Mouse (Mus musculus): ENCODE results near the gene Xrcc1. TPM values are rescaled to one million over a fixed set of nuclear protein-coding genes. Genes with fewer than 3 reads are reported as not detected.

The Xrcc1 gene
- total RNA-seq, 2 experiments from 2014 or later: 23.8 to 26.3 TPM

DNA sequence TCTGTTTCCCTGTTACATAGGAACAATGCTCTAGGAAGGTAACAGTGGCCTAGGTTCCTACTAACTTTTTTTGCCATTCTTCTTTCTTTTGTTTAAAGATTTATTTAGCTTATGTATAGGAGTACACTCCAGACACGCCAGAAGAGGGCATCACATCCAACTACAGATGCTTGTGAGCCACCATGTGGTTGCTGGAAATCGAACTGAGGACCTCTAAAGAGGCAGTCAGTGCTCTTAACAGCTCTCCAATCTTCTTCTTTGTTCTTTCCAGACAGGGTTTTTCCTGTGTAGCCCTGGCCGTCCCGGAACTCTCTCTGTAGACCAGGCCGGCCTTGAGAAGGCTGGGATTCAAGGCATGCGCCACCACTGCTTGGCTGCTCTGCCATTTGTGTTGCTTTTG is 21.1 kb upstream of the Xrcc1 start:
- no peak for DNase-seq
- intact Hi-C loops (cut with DNase I): no loop called here

DNA sequence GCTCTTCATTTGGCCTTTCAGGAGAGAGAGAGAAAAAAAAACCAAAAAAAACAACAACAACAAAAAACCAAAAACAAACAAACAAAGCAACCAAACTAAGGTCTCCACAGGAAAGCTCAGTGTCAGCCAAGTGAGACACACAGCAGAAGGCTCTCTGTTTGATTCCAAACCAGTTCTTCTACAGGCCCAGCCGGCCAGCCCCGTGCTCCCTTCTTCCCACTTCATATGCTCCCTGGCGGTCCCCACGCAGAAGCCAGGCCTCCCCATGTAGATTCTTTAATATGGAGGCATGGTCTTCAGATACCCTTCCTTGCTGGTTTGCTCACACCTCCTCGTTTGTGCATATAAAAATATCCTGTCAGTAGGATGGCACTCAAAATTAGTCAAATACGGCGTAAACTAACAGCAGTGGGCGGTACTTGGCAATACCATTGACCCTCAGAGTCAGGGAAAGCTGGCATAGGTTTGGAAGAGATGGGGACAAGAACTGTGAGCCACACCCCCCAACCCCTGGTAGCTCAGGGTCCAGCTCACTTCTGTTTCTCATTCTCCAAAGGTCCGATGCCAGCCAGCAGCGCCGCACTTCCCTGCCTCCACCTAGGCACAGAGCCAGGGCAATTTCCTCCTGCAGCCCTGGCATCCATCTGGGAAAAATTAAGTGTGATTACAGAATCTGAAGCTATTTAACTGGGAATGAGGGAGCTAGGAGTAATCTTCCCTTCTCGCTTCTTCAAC is 20.2 kb upstream of the Xrcc1 start:
- intact Hi-C loops (cut with DNase I): no loop called here
- DNase-seq: no peak

DNA sequence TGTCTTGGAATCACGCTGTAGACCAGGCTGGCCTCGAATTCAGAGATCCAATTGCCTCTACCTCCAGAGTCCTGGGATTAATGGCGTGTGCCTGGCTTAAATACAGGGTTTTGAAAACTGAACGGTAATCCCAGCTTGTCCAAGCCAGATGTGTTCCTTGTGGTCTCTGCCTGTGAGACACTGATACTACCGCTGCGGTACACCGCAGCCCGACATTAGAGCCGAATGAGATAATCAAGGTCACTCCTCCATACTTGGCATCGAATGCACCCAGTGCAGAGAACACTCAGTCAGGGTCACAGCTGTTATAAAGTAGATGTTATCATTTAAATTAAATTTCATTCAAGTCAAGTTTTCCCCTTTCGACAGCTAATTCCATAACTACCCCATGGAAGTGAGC is 17.2 kb upstream of the Xrcc1 start:
- intact Hi-C loops (cut with DNase I): no loop called here
- no peak for DNase-seq

DNA sequence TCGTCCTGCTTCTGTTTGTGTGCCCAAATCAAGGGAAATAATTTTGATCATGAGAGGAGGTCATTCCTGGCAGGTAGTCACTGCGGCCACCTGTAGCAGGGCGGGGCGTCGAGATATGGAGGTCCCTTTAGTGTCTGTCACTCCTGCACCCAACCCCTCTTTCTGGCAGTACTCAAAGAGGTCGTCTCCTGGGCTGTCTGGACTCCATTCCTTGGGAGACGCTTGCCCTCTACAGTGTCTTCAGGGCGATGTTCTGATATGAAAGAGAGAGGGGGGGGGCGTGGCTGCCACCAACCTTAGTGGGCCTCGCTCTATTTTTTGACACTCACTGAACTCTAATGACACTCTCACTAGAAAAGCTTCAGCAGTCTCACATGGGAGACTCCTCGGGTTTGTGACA is 16.5 kb upstream of the Xrcc1 start:
- intact Hi-C loops (cut with DNase I): no loop called here

DNA sequence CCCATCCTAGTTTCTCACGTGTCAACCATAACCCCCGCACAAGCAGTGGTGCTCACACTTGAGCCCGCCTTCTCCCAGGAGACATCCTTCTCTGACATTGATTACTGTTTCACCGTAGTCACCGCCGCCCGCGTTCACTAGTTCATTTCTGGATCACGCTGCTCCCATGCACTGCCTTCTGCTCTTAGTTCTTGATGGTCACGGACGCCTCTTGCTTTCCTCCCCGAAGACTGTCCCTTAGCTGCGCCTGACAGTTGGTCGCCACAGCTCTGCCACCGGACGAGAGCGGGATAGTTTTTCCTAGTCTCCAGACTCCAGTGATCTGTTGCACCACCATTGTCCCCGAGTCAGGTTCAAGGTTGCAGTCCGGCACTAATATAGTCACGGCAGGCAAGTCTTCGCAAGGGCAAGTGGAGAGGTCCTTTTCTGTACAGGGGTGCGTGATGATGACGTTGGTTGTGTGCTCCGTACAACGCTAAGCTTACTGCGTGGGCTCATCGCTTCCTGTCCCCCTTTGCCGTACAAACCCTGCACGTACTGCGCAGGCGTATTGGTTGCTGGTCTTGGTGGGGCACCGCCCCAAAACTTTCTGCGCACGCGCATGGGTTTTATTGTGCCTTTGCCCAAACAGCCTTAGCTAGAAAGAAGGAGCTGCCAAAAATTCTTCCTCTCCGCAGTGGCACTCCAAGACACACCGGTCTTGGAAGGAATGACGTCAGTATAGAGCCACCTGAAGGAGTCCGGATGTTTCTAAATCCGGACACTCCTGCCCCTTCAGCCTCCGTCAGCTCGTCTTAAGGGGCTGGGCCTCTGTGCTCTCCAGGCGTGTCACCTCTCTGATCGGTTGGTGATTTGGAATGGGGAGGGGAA is 15.8 kb upstream of the Xrcc1 start, which contains the start of gene Irgq:
Irgq (plus strand) TSS at position 628 of the 870 bp plus-strand sequence.
- intact Hi-C loops (cut with DNase I): loop anchor here (1.0 kb wide), 2 partner anchors 17 to 23 kb away; partner anchors contain the start of gene Zfp428

More for the DNA sequence above, 16.5 kb upstream of the Xrcc1 start:
- DNase-seq: no peak

DNA sequence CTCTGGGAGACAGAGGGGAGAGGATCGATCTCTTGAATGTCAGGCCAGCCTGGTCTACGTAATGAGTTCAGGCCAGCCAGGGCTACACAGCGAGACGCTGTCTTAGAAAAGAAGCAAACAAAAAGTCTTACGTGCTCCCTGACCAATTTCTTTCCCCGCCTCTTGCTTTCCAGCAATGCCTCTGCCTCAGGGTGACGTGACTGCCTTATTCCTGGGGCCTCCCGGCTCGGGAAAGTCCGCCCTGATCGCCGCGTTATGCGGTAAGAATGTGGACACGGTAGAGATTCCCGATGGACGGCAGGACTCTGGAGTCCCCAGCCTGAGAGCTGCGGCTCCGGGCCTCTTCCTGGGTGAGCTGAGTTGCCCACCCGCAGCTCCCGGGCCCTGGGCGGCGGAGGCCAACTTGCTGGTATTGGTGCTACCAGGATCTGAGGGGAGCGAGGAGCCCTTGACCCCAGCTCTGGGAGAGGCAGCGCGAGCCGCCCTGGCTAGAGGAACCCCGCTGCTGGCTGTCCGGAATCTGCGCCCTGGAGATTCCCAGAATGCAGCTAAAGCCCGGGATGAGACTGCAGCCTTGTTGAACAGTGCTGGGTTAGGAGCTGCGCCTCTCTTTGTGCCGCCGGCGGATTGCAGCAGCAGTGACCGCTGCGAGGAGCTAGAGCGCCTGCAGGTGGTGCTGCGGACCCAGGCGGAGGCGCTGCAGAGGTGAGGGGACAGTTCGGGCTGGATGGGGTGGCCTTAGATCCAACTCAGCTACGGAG is 14.7 kb upstream of the Xrcc1 start:
- peak; percentile 74 to 83 for DNase-seq
- intact Hi-C loops (cut with DNase I): no loop called here

More for the DNA sequence above, 15.8 kb upstream of the Xrcc1 start, which contains the start of gene Irgq:
- peak; percentile 99 for DNase-seq

DNA sequence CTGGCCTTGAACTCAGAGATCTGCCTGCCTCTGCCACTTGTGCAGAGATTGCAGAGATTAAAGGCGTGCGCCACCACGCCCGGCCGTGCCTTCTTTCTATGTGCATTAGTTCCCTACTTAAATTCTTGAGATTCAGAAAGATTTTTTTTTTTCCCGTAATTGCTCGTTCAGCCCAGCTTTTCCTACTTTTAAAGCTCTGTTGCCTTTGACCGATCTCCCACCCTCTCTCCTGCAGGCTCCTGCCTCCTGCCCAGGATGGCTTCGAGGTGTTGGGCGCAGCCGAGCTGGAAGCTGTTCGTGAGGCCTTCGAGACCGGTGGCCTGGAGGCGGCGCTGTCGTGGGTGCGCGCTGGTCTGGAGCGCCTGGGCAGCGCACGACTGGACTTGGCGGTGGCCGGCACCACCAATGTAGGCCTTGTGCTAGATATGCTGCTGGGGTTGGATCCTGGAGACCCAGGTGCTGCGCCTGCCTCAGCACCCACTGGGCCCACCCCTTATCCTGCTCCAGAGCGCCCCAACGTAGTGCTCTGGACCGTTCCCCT is 13.0 kb upstream of the Xrcc1 start:
- intact Hi-C loops (cut with DNase I): no loop called here
- no peak for DNase-seq

DNA sequence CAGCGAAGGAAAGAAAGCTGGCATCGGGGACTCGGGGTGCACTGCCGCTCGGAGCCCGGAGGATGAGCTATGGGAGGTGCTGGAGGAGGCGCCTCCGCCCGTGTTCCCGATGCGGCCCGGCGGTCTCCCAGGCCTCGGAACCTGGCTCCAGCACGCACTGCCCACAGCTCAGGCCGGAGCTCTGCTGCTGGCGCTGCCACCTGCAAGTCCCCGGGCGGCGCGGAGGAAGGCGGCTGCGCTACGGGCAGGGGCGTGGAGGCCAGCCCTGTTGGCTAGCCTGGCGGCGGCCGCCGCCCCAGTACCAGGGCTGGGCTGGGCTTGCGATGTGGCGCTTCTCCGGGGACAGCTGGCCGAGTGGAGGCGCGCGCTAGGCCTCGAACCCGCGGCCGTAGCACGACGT is 12.3 kb upstream of the Xrcc1 start:
- DNase-seq: no peak
- intact Hi-C loops (cut with DNase I): no loop called here

DNA sequence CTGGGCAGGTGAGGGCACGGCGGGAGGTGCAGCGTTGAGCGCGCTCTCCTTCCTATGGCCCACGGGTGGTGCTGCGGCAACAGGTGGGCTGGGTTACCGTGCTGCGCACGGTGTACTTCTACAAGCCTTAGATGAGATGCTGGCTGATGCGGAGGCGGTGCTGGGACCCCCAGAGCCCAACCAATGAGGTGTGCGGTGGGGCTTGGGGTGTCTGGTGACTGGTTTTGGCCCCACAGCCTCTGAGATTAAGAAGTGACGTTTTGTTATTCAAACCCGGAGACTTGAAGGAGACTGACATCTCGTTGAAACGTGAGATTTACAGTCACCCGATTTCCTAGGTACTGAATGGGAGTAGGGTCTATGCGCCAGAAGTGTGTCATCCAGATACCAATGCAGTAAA is 11.8 kb upstream of the Xrcc1 start:
- intact Hi-C loops (cut with DNase I): no loop called here

DNA sequence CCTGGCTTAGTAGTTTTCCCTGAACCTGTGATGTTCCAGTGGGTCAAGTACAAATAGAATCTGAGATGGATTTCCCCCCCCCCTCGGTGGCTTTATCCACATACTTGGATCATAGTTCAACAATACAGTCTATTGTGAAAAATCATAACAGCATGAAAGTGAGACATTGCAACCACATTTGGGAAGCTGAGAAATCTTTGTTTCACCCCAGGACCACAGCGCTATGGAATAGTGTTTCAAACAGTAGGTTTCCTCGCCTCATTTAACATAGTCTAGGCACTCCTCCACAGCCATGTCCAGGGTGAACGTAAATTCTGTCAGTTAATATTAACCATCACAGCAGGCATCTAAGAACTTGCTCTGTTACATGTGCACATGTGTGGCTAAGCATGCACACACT is 9.0 kb upstream of the Xrcc1 start:
- intact Hi-C loops (cut with DNase I): no loop called here
- no peak for DNase-seq

More for the DNA sequence above, 11.8 kb upstream of the Xrcc1 start:
- no peak for DNase-seq

DNA sequence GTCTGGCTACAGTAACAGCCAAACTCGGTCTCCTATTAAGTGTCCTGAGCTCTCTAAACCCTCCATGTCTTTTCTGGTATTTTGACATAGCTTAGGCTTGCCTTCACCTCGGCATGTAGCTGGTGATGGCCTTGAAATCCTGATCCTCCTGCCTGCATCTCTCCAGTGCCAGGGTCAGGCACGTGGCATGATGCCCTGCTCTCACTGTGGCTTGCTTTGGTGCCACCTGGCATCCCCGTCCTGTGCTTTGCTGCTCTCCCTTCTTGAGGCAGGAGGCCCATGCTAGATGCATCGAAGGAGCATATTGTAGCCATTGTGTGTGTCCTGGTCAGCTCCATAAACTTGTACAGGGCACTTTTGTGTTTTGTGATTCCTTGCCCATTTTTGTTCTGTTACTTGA is 8.5 kb upstream of the Xrcc1 start:
- DNase-seq: no peak
- intact Hi-C loops (cut with DNase I): no loop called here

DNA sequence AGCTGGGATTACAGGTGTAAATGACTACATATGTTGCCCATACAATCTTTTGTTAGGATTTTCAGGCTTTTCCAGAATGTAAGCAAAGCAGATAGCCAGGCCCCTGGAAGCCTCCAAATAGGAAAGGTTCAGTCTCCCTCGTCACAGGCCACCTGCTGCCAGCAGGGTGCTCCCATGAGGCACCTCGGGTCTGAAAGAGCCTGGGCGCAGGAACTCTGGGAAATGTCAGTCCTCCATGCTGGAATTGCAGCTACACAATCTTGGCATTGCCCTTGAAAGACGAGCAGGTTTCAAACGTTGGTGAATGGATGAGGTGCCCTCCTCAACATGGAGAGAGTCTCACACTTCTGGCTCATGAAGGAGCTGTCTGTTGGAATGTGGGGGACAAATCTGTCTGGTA is 7.9 kb upstream of the Xrcc1 start:
- intact Hi-C loops (cut with DNase I): no loop called here
- peak in 1 of 2 experiments; percentile 45 for DNase-seq

DNA sequence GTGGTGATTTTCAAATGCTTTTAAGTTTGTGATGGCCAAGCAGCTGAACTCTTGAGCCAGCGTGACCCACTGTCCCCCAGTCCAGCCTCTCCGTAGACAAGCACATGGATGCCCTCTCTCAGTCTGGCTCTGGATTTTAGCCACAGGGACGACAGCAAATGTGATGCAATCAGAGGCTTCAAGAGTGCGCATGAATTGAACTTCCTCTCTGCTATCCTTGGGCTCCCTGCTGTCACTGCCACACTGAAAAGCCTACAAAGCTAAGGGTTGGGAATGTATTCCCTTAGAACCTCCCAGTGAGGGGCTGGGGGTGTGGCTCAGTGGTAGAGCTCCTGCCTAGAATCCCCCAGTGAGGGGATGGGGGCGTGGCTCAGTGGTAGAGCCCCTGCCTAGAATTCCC is 7.4 kb upstream of the Xrcc1 start:
- no peak for DNase-seq
- intact Hi-C loops (cut with DNase I): no loop called here

DNA sequence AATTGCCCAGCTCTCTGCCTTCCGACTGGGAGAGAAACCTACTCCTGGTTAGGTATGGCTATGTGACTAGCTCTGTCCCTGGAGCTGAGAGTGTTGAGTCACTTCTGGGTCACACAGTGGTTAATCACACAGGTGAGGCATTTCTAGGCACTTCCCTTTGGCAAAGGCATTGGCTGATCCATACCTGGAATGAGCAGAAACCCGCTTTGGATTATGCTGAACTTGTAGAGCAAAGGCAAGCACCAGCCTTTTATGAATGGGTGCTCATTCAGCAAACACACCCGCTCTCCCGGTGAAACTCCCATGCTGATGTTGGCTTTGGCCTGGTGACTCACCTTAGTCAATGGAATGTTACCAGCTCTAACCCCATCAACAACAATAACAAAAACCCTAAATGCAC is 6.4 kb upstream of the Xrcc1 start:
- intact Hi-C loops (cut with DNase I): no loop called here
- DNase-seq: no peak

DNA sequence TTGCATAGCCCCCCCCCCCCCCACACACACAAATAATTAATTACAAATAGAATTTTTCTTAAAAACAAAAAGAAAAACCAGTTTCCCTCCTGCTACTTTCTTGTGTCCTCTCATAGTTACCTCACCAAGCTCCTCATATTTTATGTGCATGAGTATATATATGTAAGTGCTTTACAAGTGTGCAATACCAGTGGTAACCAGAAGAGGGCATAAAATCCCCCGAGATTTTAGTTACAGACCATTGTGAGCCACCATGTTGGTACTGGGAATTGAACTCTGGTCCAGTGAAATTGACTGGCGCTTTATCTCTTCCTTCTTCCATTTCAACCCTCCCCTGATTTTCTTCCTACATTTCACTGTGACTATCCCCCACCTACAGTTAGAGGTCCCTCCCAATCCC is 1.6 kb upstream of the Xrcc1 start:
- intact Hi-C loops (cut with DNase I): no loop called here

DNA sequence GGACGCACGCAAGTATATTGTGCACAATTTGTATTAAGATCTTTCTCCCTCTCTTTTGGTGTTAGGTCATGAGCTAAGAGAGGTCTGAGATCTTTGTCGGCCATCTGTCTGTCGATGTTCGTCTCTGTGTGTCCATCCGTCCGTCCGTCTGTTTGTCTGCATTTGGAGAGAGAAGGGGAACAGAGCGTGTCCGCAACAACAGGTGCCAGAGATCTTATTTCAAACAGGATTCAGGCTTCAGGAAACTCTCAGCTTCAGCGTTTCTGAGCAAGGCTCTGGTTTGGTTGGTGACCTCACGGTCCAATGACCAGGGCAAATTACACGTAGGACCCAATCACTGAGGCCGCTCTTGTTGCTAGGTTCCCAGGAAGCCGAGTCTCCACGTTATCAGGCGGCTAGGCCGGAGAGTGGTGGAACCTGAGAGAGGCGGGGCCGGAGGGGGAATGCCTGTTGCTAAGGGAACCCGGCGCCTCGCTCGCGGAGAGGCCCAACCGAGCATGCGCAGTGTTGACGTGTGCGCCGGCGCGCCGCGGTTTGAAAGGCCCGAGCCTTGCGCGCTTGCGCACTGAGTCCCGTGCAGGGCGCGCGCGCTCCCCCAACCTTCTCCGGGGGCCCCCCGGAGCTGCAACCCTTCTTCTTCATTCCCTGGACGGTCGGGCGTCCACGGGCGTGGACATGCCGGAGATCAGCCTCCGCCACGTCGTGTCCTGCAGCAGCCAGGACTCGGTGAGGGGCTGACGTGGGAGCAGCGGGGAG is 723 bp downstream of the Xrcc1 start:
- intact Hi-C loops (cut with DNase I): loop anchor here (1.0 to 5.0 kb wide), 2 partner anchors 17 to 45 kb away; partner anchors contain the start of gene Irgq
- peak; percentile 99 for DNase-seq

More for the DNA sequence above, 1.6 kb upstream of the Xrcc1 start:
- no peak for DNase-seq

DNA sequence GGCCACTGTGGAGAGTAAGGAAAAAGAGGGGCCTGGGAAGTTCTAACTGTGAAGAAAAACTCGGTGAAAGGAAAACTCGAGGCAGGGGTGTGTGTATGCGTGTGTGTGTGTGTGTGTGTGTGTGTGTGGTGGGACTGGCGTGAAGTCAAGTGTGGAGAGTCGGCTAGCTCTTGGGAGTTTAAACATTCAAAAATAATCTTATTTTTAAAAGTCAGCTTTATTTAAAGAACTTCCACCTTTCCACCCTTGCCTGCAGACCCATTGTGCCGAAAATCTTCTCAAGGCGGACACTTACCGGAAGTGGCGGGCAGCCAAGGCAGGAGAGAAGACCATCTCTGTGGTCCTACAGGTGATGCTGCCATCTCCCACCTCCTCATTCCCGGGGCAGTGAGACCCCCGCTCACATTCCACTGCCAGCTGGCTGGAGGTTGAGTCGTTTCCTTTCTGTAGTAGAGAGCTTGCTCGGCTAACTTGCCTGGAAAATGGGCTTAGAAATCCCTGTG is 1.5 kb downstream of the Xrcc1 start:
- no peak for DNase-seq
- intact Hi-C loops (cut with DNase I): loop anchor here (1.0 to 5.0 kb wide), 2 partner anchors 17 to 45 kb away; partner anchors contain the start of gene Irgq

DNA sequence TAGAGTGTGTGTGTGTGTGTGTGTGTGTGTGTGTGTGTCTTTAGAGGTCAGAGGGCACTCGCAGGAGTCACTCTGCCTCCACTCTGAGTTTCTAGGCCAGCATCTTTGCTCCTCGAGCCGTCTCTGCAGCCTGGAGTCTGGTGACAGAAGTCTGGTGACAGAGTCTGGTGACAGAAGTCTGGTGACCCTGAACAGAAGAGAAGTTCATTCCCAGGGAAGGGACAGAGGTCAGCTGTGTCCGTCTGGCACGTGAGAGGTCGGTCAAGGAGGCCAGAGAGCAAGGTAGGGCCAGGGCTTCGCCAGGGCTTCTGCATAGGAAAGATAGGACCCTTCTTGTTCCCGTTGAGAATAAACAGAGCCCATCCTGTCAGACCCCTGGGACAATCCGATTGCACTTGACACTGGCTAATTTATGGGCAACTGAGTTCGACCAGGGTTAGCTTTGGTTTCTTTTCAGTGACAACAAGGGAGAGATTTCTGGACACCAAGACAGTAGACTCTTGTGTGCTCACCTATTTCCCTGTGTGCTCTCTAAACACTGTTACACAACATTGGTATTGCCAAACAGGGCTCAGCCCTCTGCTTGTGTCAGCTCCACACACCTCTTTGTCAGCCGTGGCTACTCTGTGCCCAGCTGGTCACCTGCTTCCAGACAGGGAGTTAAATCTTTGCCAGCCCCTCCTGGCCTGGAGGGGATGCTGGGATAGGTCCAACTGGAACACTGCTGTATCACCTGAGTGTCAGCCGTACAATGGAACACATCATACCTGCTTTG is 6.1 kb downstream of the Xrcc1 start:
- no peak for DNase-seq
- intact Hi-C loops (cut with DNase I): no loop called here

DNA sequence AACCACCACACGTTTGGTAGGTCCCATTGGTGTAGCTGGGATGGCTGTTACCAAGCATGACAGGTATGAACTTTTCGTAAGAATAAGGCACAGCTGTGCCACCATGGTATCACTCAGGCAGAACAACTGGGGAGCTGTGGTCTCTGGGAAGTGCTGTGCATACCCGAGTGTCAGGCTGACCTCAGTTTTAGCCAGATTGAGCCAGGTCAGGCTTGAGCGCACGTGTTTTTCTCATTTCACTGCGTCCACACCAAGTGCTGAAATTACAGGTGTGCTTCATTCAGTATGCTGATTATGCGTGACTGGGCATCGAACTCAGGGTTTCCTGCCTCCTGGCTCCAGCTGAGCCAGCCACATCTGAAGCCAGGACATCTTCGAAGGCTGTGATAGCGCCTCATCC is 9.7 kb downstream of the Xrcc1 start:
- DNase-seq: no peak
- intact Hi-C loops (cut with DNase I): no loop called here

Data from heart, postnatal 14 days (tissue).